In the genomic region with DNA sequence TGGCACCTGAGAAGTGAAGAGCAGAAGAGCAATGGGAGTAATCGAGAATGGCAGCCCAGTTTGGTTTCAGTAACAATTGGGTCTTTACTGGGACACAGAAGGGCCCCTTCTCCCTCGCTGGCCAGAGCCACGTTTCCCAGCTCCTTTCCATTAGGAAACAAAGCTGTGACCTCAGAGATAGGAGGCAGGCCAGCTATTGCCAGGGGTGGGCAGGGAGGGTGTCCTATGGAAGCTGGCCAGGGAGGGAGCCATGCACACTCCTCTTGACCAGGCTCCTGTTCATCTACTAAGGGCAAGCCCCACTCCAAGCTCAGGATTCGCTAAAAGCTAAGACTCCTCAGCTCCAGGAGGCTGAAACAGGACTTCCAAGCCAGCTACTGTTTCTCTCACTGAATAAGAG, we compare ENCODE assay signal across 9 mouse cellular contexts. TPM values are rescaled to one million over a fixed set of nuclear protein-coding genes. Genes with fewer than 3 reads are reported as not detected.
A peak's percentile ranks its signal among the peaks of the same experiment; 100 is the strongest.
DNase-seq lines count a peak whose midpoint lies in the region; ATAC-seq lines count a peak whose summit lies in the region.
"Had no signal": no experiment of that assay in that cellular context is flagged by ENCODE, and none has a peak within 500 bp of the region (broad histone marks: within the 10 kb centered on the region; RNA-seq: fewer than 3 reads in every experiment).

No protein-coding gene starts in this region.

- DNase-seq in heart, postnatal 10 days: no peak
- peak; percentile 32 for DNase-seq in embryo, embryonic 9.5 days (ENCODE audit: extremely low spot score)
- no peak for DNase-seq in urinary bladder, postnatal 4 days (ENCODE audit: low spot score in 2 of 2)
- no peak for DNase-seq in spleen, postnatal 10 days (ENCODE audit: low spot score in 2 of 2)
- DNase-seq in frontal cortex, postnatal 25 days (ENCODE audit: low spot score in 2 of 2): no peak

- H3K4me1 ChIP-seq in heart, embryonic 14.5 days (ENCODE audit: control insufficient read depth in 2 of 2, insufficient read depth in 2 of 2, low read length in 2 of 2): peaks cover 52% of the 10 kb centered on the region in 2 experiments
- H3K4me1 ChIP-seq in hindbrain, embryonic 13.5 days (replicated peaks): peaks cover 32% of the 10 kb centered on the region
- peaks cover 27% of the 10 kb centered on the region for H3K4me1 ChIP-seq in midbrain, embryonic 15.5 days

- H3K4me2 ChIP-seq in heart, embryonic 14.5 days (ENCODE audit: low read length): peak overlapping the region; percentile 79
- peak overlapping the region; percentile 100; the same call in 1 of the 2 replicates for H3K4me2 ChIP-seq in hindbrain, embryonic 13.5 days
- peak overlapping the region; percentile 96; the same call in 1 of the 2 replicates for H3K4me2 ChIP-seq in midbrain, embryonic 15.5 days

- H3K36me3 ChIP-seq in heart, embryonic 14.5 days (ENCODE audit: control insufficient read depth, insufficient read depth, low read length): peaks cover 13% of the 10 kb centered on the region
- H3K36me3 ChIP-seq in hindbrain, embryonic 13.5 days: peaks cover 11% of the 10 kb centered on the region
- H3K36me3 ChIP-seq in midbrain, embryonic 15.5 days (replicated peaks): no peaks in the 10 kb centered on the region

- H3K9ac ChIP-seq in heart, embryonic 14.5 days (ENCODE audit: low read length): peak overlapping the region; percentile 96
- H3K9ac ChIP-seq in hindbrain, embryonic 13.5 days: 0 out of 2 replicates have a peak overlapping the region, but pooled peaks have one; percentile 13
- H3K9ac ChIP-seq in midbrain, embryonic 15.5 days: no peak overlapping the region

- ATAC-seq in heart, embryonic 14.5 days (ENCODE audit: insufficient number of reproducible peaks, insufficient read depth, low FRiP score, low read depth): no peak
- ATAC-seq in hindbrain, embryonic 13.5 days (ENCODE audit: low FRiP score): no peak
- no peak for ATAC-seq in midbrain, embryonic 15.5 days (replicated peaks)

- peak overlapping the region; percentile 48 to 95; a peak in 2 of 4 replicates for H3K27ac ChIP-seq in heart, embryonic 14.5 days (replicated peaks in 1 of 2; ENCODE audit: control insufficient read depth in 1 of 2, insufficient read depth in 1 of 2, low read depth in 2 of 2, low read length in 2 of 2)
- no peak overlapping the region for H3K27ac ChIP-seq in hindbrain, embryonic 13.5 days
- H3K27ac ChIP-seq in midbrain, embryonic 15.5 days: no peak overlapping the region

- 5% methylated on average over 4 of the region's 4 CpGs for WGBS in heart, embryonic 14.5 days
- WGBS in hindbrain, embryonic 13.5 days: 1% methylated on average over 4 of the region's 4 CpGs
- WGBS in midbrain, embryonic 15.5 days: 10% methylated on average over 4 of the region's 4 CpGs

- no peaks in the 10 kb centered on the region for H3K9me3 ChIP-seq in heart, embryonic 14.5 days (ENCODE audit: control insufficient read depth, low read length)
- no peaks in the 10 kb centered on the region for H3K9me3 ChIP-seq in hindbrain, embryonic 13.5 days
- H3K9me3 ChIP-seq in midbrain, embryonic 15.5 days: no peaks in the 10 kb centered on the region

- peak overlapping the region in 1 of 2 experiments; percentile 83; a peak in 1 of 4 replicates for H3K4me3 ChIP-seq in heart, embryonic 14.5 days (ENCODE audit: control insufficient read depth in 1 of 2, insufficient read depth in 1 of 2, low read depth in 1 of 2, low read length in 2 of 2)
- H3K4me3 ChIP-seq in hindbrain, embryonic 13.5 days: peak overlapping the region; percentile 97; the same call in 1 of the 2 replicates
- H3K4me3 ChIP-seq in midbrain, embryonic 15.5 days: no peak overlapping the region
- H3K4me3 ChIP-seq: erythroblast, embryonic 14.5 days had no signal

- intact Hi-C loops in heart, postnatal 10 days (cut with DNase I): no loop called here

- H3K27me3 ChIP-seq in heart, embryonic 14.5 days (ENCODE audit: control insufficient read depth, insufficient read depth, low read length): no peaks in the 10 kb centered on the region
- H3K27me3 ChIP-seq in hindbrain, embryonic 13.5 days: peaks cover 20% of the 10 kb centered on the region; the same call in 1 of the 2 replicates
- H3K27me3 ChIP-seq in midbrain, embryonic 15.5 days (replicated peaks): no peaks in the 10 kb centered on the region

RNA-seq across cellular contexts. Expression of gene Sema4c, which starts 1.1 kb away (rescaled TPM):
- 1.3 and 1.6 TPM in 2 replicates for polyA plus RNA-seq in heart, embryonic 14.5 days (2014; fragmentation: Nextera tagmentation; extraction: Ambion mirVana)
- total RNA-seq in heart, postnatal 10 days (2021): 10 to 100 TPM; 24.4 to 25.0 TPM
- 28.3 and 31.8 TPM in 2 replicates for polyA plus RNA-seq in hindbrain, embryonic 13.5 days (2015; fragmentation: Nextera tagmentation; extraction: Ambion mirVana)
- polyA plus RNA-seq in midbrain, embryonic 15.5 days (2015; fragmentation: Nextera tagmentation; extraction: Ambion mirVana): 34.3 and 37.4 TPM in 2 replicates

RNA-seq across cellular contexts. Expression of gene Ankrd39, which starts 12.0 kb away (rescaled TPM):
- 27.2 and 29.0 TPM in 2 replicates for polyA plus RNA-seq in heart, embryonic 14.5 days (2014; fragmentation: Nextera tagmentation; extraction: Ambion mirVana)
- 10 to 100 TPM; 12.9 to 14.1 TPM for total RNA-seq in heart, postnatal 10 days (2021)
- polyA plus RNA-seq in hindbrain, embryonic 13.5 days (2015; fragmentation: Nextera tagmentation; extraction: Ambion mirVana): 22.4 TPM in 2 replicates
- polyA plus RNA-seq in midbrain, embryonic 15.5 days (2015; fragmentation: Nextera tagmentation; extraction: Ambion mirVana): 31.5 and 32.5 TPM in 2 replicates

RNA-seq across cellular contexts. Expression of gene Gm42417, which starts 20.0 kb away (rescaled TPM):
- polyA plus RNA-seq in heart, embryonic 14.5 days (2014; fragmentation: Nextera tagmentation; extraction: Ambion mirVana): not detected in 2 replicates
- total RNA-seq in heart, postnatal 10 days (2021): 100 to 1,000 TPM in 1 of 2 experiments, 10 to 100 TPM in 1; 90.6 to 123 TPM
- 0.43 TPM in 1 of 2 replicates, not detected in the other for polyA plus RNA-seq in hindbrain, embryonic 13.5 days (2015; fragmentation: Nextera tagmentation; extraction: Ambion mirVana)
- 0.33 and 0.81 TPM in 2 replicates for polyA plus RNA-seq in midbrain, embryonic 15.5 days (2015; fragmentation: Nextera tagmentation; extraction: Ambion mirVana)
- polyA plus RNA-seq: erythroblast, embryonic 14.5 days had no signal

RNA-seq across cellular contexts. Expression of gene Ankrd23, which starts 22.6 kb away (rescaled TPM):
- 18.9 and 19.4 TPM in 2 replicates for polyA plus RNA-seq in heart, embryonic 14.5 days (2014; fragmentation: Nextera tagmentation; extraction: Ambion mirVana)
- total RNA-seq in heart, postnatal 10 days (2021): 100 to 1,000 TPM; 189 to 244 TPM
- polyA plus RNA-seq in hindbrain, embryonic 13.5 days (2015; fragmentation: Nextera tagmentation; extraction: Ambion mirVana): 16.3 and 19.5 TPM in 2 replicates
- polyA plus RNA-seq in midbrain, embryonic 15.5 days (2015; fragmentation: Nextera tagmentation; extraction: Ambion mirVana): 19.0 and 23.5 TPM in 2 replicates

RNA-seq across cellular contexts. Expression of gene Cnnm3, which starts 47.6 kb away (rescaled TPM):
- polyA plus RNA-seq in heart, embryonic 14.5 days (2014; fragmentation: Nextera tagmentation; extraction: Ambion mirVana): 3.7 and 3.9 TPM in 2 replicates
- 10 to 100 TPM; 15.3 to 18.3 TPM for total RNA-seq in heart, postnatal 10 days (2021)
- 4.2 and 5.1 TPM in 2 replicates for polyA plus RNA-seq in hindbrain, embryonic 13.5 days (2015; fragmentation: Nextera tagmentation; extraction: Ambion mirVana)
- polyA plus RNA-seq in midbrain, embryonic 15.5 days (2015; fragmentation: Nextera tagmentation; extraction: Ambion mirVana): 5.2 and 5.8 TPM in 2 replicates

Comparison
In these comparisons a context has a peak if more than half of its experiments do, and no peak if none do; other contexts are left out.
1. H3K27ac ChIP-seq: peak in heart, embryonic 14.5 days (2 of 2); none in hindbrain, embryonic 13.5 days (single experiment) and midbrain, embryonic 15.5 days (single experiment).
2. RNA of gene Sema4c, which starts 1.1 kb away (polyA plus RNA-seq): 34.3 to 37.4 TPM in midbrain, embryonic 15.5 days and 28.3 to 31.8 TPM in hindbrain, embryonic 13.5 days; 1.3 to 1.6 TPM in heart, embryonic 14.5 days; every median in the first group is over 10 times any median in the second.
3. Peak in every context shown above with its lines, with median percentiles within 50 percentile points of each other: H3K4me2 ChIP-seq.